In the genomic region with DNA sequence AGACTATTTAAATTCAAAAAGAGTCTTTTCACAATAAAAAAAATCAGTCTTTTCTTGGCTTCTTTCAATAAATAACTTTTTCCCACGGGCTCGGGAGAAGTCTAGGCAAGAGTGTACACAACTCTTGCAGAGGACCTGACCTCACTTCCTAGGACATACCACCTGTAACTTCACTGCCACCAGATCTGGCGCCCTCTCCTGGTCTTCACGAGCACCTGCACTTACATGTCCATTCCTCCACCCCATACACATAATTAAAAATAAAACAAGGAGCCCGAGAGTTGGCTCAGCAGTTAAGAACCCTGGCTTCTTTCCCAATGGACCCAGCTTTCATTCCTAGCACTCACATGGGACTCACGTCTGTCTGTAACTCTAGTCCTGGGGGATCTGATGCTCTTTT, we compare ENCODE assay signal across 13 mouse cellular contexts. TPM values are rescaled to one million over a fixed set of nuclear protein-coding genes. Genes with fewer than 3 reads are reported as not detected.
DNase-seq lines count a peak whose midpoint lies in the region; ATAC-seq and TF ChIP-seq lines count a peak whose summit lies in the region.
"Had no signal": no experiment of that assay in that cellular context is flagged by ENCODE, and none has a peak within 500 bp of the region (broad histone marks: within the 10 kb centered on the region; RNA-seq: fewer than 3 reads in every experiment).

No protein-coding gene starts in this region.

- peaks cover 14% of the 10 kb centered on the region; the same call in 1 of the 2 replicates for H3K79me2 ChIP-seq in CH12.LX (replicated peaks; ENCODE audit: control insufficient read depth, extremely low read depth, insufficient read depth, poor library complexity, severe bottlenecking)

- H3K9ac ChIP-seq in intestine, postnatal 0 days (ENCODE audit: low read depth, low read length), result no peak overlapping the region
- no peak overlapping the region for H3K9ac ChIP-seq in intestine, embryonic 15.5 days
- no peak overlapping the region for H3K9ac ChIP-seq in CH12.LX (ENCODE audit: insufficient read depth, low read depth)
- H3K9ac ChIP-seq: liver, embryonic 13.5 days had no signal

- no peak overlapping the region for H3K4me3 ChIP-seq in intestine, postnatal 0 days (ENCODE audit: low read depth, low read length)
- H3K4me3 ChIP-seq in intestine, embryonic 15.5 days (replicated peaks), result no peak overlapping the region
- no peak overlapping the region for H3K4me3 ChIP-seq in CH12.LX (replicated peaks in 1 of 3; ENCODE audit: low read depth in 2 of 3, low read length in 2 of 3, poor library complexity in 1 of 3)
- H3K4me3 ChIP-seq: hindbrain, embryonic 10.5 days; liver, embryonic 13.5 days had no signal

- H3K36me3 ChIP-seq in intestine, postnatal 0 days (ENCODE audit: control insufficient read depth, insufficient read depth), result no peaks in the 10 kb centered on the region
- H3K36me3 ChIP-seq in intestine, embryonic 15.5 days, result no peaks in the 10 kb centered on the region
- peaks cover 0 to 3% of the 10 kb centered on the region in 2 experiments for H3K36me3 ChIP-seq in CH12.LX (replicated peaks in 1 of 2; ENCODE audit: control insufficient read depth in 1 of 2, insufficient read depth in 1 of 2, low read length in 1 of 2)
- H3K36me3 ChIP-seq: hindbrain, embryonic 10.5 days; liver, embryonic 13.5 days had no signal

- no peak for TF ChIP-seq POLR2A in CH12.LX (IDR thresholded peaks at IDR 0.05; ENCODE audit: low read depth, low read length)

- peak; percentile 54 for DNase-seq in 416B (ENCODE audit: low read depth)
- peak; percentile 39 for DNase-seq in CH12.LX (ENCODE audit: extremely low read depth)
- DNase-seq in induced T-regulatory cell, adult 2 months (ENCODE audit: low read depth), result peak; percentile 71
- no peak for DNase-seq in kidney, postnatal 14 days
- DNase-seq: cerebellum, postnatal 25 days; kidney, postnatal 25 days; liver, embryonic 13.5 days had no signal

- in situ Hi-C loops in CH12.LX (cut with MboI; ENCODE audit: low pct_ligation_motif_present, low pct_unique_long_range_greater_than_20kb, low sequenced_read_pairs), result no loop called here

- 0 out of 2 replicates have a peak, but pooled peaks cover 3% of the 10 kb centered on the region for H3K4me1 ChIP-seq in intestine, postnatal 0 days (replicated peaks; ENCODE audit: control insufficient read depth, insufficient read depth, low read length)
- H3K4me1 ChIP-seq in intestine, embryonic 15.5 days (replicated peaks), result peaks cover 10% of the 10 kb centered on the region
- H3K4me1 ChIP-seq in CH12.LX (ENCODE audit: control insufficient read depth in 1 of 2, insufficient read depth in 2 of 2), result peaks cover 4 to 25% of the 10 kb centered on the region in 2 experiments

- H3K27ac ChIP-seq in intestine, postnatal 0 days (ENCODE audit: low read depth, low read length), result no peak overlapping the region
- no peak overlapping the region for H3K27ac ChIP-seq in intestine, embryonic 15.5 days
- H3K27ac ChIP-seq in CH12.LX (ENCODE audit: insufficient read depth, low read depth), result no peak overlapping the region
- H3K27ac ChIP-seq: hindbrain, embryonic 10.5 days; liver, embryonic 13.5 days had no signal

- 71% methylated on average over 6 of the region's 6 CpGs for WGBS in intestine, postnatal 0 days
- WGBS in intestine, embryonic 15.5 days, result 77% methylated on average over 6 of the region's 6 CpGs

- no peaks in the 10 kb centered on the region for H3K9me3 ChIP-seq in intestine, postnatal 0 days (ENCODE audit: control insufficient read depth)
- no peaks in the 10 kb centered on the region for H3K9me3 ChIP-seq in intestine, embryonic 15.5 days
- peaks cover 7% of the 10 kb centered on the region for H3K9me3 ChIP-seq in CH12.LX (replicated peaks; ENCODE audit: low read length)
- H3K9me3 ChIP-seq: hindbrain, embryonic 10.5 days; liver, embryonic 13.5 days had no signal

- no peak overlapping the region for H3K4me2 ChIP-seq in intestine, postnatal 0 days (replicated peaks; ENCODE audit: low read depth)
- H3K4me2 ChIP-seq in intestine, embryonic 15.5 days (replicated peaks), result no peak overlapping the region
- no peak overlapping the region for H3K4me2 ChIP-seq in CH12.LX (ENCODE audit: insufficient read depth, low read depth, poor library complexity, severe bottlenecking)
- H3K4me2 ChIP-seq: liver, embryonic 13.5 days; midbrain, embryonic 11.5 days had no signal

- dilution Hi-C loops in CH12.LX (cut with MboI; ENCODE audit: extremely low pct_ligation_motif_present, extremely low pct_unique_long_range_greater_than_20kb, low sequenced_read_pairs), result no loop called here

- TF ChIP-seq CTCF in intestine, postnatal 0 days (IDR thresholded peaks at IDR 0.05; ENCODE audit: low read depth), result peak; percentile 53
- TF ChIP-seq CTCF in CH12.LX (conservative IDR thresholded peaks at IDR 0.05 in 1 of 2, IDR thresholded peaks at IDR 0.05 in 1 of 2; ENCODE audit: low read depth in 2 of 2, low read length in 2 of 2), result peak; percentile 18 to 45; a peak in 2 of 4 replicates

- no peaks in the 10 kb centered on the region for H3K27me3 ChIP-seq in intestine, postnatal 0 days (replicated peaks; ENCODE audit: control insufficient read depth, insufficient read depth, low read length)
- H3K27me3 ChIP-seq in intestine, embryonic 15.5 days (replicated peaks), result no peaks in the 10 kb centered on the region
- peaks cover 13% of the 10 kb centered on the region for H3K27me3 ChIP-seq in CH12.LX (replicated peaks)
- H3K27me3 ChIP-seq: liver, embryonic 13.5 days had no signal

- no peak for TF ChIP-seq RAD21 in CH12.LX (IDR thresholded peaks at IDR 0.05; ENCODE audit: low read depth, low read length)

- TF ChIP-seq EP300 in CH12.LX (IDR thresholded peaks at IDR 0.05; ENCODE audit: low read length), result no peak

- no peak for ATAC-seq in intestine, postnatal 0 days
- ATAC-seq in intestine, embryonic 15.5 days, result no peak
- ATAC-seq in activated CD4-positive, CD25-positive, alpha-beta regulatory T cell, adult 4 months, result no peak

TF ChIP-seq in CH12.LX, 34 proteins besides CTCF, POLR2A, EP300 and RAD21:
- no peak for TF ChIP-seq UBTF (IDR thresholded peaks at IDR 0.05; ENCODE audit: low read depth, low read length)
- TF ChIP-seq MYC (IDR thresholded peaks at IDR 0.05; ENCODE audit: low read depth, low read length), result no peak
- no peak for TF ChIP-seq HCFC1 (IDR thresholded peaks at IDR 0.05; ENCODE audit: low read depth, low read length)
- no peak for TF ChIP-seq USF1 (IDR thresholded peaks at IDR 0.05; ENCODE audit: low read depth, low read length)
- no peak for TF ChIP-seq MAZ (IDR thresholded peaks at IDR 0.05; ENCODE audit: low read depth, low read length)
- TF ChIP-seq IRF4 (IDR thresholded peaks at IDR 0.05; ENCODE audit: low read depth, low read length), result no peak
- no peak for TF ChIP-seq ELF1 (IDR thresholded peaks at IDR 0.05; ENCODE audit: low read depth, low read length)
- no peak for TF ChIP-seq POLR2AphosphoS2 (IDR thresholded peaks at IDR 0.05; ENCODE audit: low read depth, low read length)
- TF ChIP-seq ETS1 (conservative IDR thresholded peaks at IDR 0.05; ENCODE audit: low read depth, low read length), result no peak
- TF ChIP-seq NELFE (IDR thresholded peaks at IDR 0.05; ENCODE audit: low read depth, low read length), result no peak
- TF ChIP-seq SIN3A (IDR thresholded peaks at IDR 0.05; ENCODE audit: low read length), result no peak

RNA-seq across cellular contexts. Expression of gene Cfap52, which starts 1.3 kb away (rescaled TPM):
- 0.97 and 1.4 TPM in 2 replicates for polyA plus RNA-seq in intestine, postnatal 0 days (2015; fragmentation: Nextera tagmentation; extraction: Ambion mirVana)
- polyA plus RNA-seq in intestine, embryonic 15.5 days (2015; fragmentation: Nextera tagmentation; extraction: Ambion mirVana), result 1.1 and 1.3 TPM in 2 replicates
- total RNA-seq in CH12.LX (2012; rRNA removed) (not detected in 2 replicates), CH12.LX (2014; rRNA removed) (not detected in 2 replicates)
- polyA plus RNA-seq in CH12.LX (2012; ENCODE audit: insufficient read length, low read depth), result 0.20 TPM in 1 of 2 replicates, not detected in the other
- polyA plus RNA-seq in activated CD4-positive, CD25-positive, alpha-beta regulatory T cell, adult 4 months (2017; shearing (Covaris generic)), result not detected
- total RNA-seq: neutrophil, adult 5-6 weeks had no signal
- polyA plus RNA-seq: liver, embryonic 13.5 days had no signal

RNA-seq across cellular contexts. Expression of gene Stx8, which starts 1.9 kb away (rescaled TPM):
- polyA plus RNA-seq in intestine, postnatal 0 days (2015; fragmentation: Nextera tagmentation; extraction: Ambion mirVana), result 79.1 and 82.0 TPM in 2 replicates
- polyA plus RNA-seq in intestine, embryonic 15.5 days (2015; fragmentation: Nextera tagmentation; extraction: Ambion mirVana), result 51.8 and 59.7 TPM in 2 replicates
- total RNA-seq in CH12.LX (2012; rRNA removed) (33.5 and 35.2 TPM in 2 replicates), CH12.LX (2014; rRNA removed) (31.8 and 39.2 TPM in 2 replicates)
- polyA plus RNA-seq in CH12.LX (2012; ENCODE audit: insufficient read length, low read depth), result 57.9 and 61.3 TPM in 2 replicates
- 10 to 100 TPM; 58.8 to 83.5 TPM for polyA plus RNA-seq in activated CD4-positive, CD25-positive, alpha-beta regulatory T cell, adult 4 months (2017; shearing (Covaris generic))

RNA-seq across cellular contexts. Expression of gene Usp43, which starts 42.2 kb away (rescaled TPM):
- 4.0 TPM in 2 replicates for polyA plus RNA-seq in intestine, postnatal 0 days (2015; fragmentation: Nextera tagmentation; extraction: Ambion mirVana)
- polyA plus RNA-seq in intestine, embryonic 15.5 days (2015; fragmentation: Nextera tagmentation; extraction: Ambion mirVana), result 5.2 and 5.4 TPM in 2 replicates
- total RNA-seq in CH12.LX (2012; rRNA removed) (not detected in 2 replicates), CH12.LX (2014; rRNA removed) (not detected in 2 replicates)
- not detected in 2 replicates for polyA plus RNA-seq in CH12.LX (2012; ENCODE audit: insufficient read length, low read depth)
- polyA plus RNA-seq in activated CD4-positive, CD25-positive, alpha-beta regulatory T cell, adult 4 months (2017; shearing (Covaris generic)), result not detected
- total RNA-seq: neutrophil, adult 5-6 weeks had no signal
- polyA plus RNA-seq: liver, embryonic 13.5 days had no signal
